Mouse (Mus musculus): Measurements from ENCODE around the gene Kcnma1. TPM values are rescaled to one million over a fixed set of nuclear protein-coding genes. Genes with fewer than 3 reads are reported as not detected.

Gene Kcnma1
- total RNA-seq, 2 experiments from 2014 or later: 53.0 to 70.6 TPM

GRCm38 (mm10) chr14:23874545-23874944 is 139.7 kb downstream of the Kcnma1 start:
- no peak for DNase-seq (ENCODE audit: low spot score in 2 of 2)

DNA sequence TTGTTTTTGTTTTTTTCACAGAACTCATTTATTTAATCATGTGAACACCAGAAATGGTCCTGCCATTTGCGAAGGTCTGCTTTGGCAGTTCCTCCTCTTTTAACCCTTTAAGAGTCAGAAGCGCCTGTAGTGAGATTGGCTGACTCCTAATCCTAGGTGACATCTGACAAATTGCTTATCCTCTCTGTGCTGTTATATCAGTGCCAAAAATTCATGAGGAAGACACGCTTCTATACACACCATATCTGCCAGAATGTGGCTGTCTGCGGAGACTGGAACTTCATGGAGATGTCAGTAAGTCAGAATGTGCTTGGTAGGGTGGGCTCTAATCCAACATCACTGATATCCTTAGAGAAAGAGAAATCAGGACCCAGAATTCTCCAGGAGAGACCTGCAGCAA is 157.3 kb downstream of the Kcnma1 start:
- DNase-seq (ENCODE audit: low spot score in 2 of 2): no peak

DNA sequence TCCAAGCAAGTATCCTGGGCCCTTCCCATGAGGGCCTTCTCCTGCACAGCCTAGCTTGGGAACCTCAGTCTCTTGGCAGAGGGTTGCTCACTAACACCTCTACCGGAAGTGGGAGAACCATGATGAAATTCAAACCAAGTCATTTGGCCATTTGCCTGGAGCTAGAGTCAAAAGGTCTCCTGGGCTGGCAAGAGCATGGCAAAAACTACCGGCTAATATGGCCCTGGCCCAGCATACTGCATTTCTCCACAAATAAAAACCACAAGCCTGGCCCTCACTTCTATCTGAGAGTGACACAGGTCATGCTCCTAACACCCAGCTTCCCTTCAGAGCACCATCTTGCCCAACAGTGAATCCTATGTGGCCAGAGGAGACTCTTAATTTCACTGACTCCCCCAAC is 159.3 kb downstream of the Kcnma1 start:
- peak in 1 of 2 experiments; percentile 33 for DNase-seq (ENCODE audit: low spot score in 2 of 2)

- DNase-seq (ENCODE audit: low spot score in 2 of 2): no peak
Measured at GRCm38 (mm10) chr14:23848529-23849141, 165.7 kb downstream of the Kcnma1 start.

DNA sequence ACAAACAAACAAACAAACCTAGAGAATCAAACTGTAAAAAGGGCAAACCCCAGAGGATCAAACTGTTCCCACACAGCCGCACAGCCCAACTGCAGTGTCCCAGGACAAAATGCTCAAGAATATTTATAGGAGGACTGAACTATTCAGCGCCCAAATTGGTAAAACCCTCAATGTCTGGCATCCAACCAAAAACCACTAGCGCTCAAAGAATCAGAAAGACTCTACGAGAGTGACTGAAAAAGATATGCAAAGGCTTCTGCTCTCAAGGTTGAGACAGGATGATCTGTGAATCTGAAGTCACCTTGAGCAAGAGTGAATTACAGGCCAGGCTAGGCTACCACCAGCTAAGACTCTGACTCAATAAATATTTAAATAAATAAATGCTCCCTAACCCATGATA is 167.6 kb downstream of the Kcnma1 start:
- no peak for DNase-seq (ENCODE audit: low spot score in 2 of 2)

DNA sequence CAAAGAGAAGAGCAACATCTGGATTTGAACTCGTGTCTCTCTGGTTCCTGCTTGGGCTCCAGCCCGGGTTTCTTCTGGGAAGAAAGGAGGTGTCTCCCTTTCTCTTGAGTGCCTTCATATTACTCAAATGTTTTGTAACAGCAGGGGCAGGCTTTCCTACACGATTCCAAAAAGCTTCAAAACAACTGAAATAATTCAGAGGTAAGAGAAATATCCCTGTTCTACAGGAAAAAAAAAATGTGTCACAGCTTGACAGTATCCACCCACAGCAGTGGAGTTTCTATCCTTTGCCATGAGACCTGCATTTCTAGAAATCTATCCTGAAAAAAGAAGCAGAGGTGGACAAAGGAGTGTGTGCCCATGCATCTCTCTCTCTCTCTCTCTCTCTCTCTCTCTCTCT is 172.3 kb downstream of the Kcnma1 start:
- DNase-seq (ENCODE audit: low spot score in 2 of 2): no peak

GRCm38 (mm10) chr14:23839613-23840012 is 174.7 kb downstream of the Kcnma1 start:
- no peak for DNase-seq (ENCODE audit: low spot score in 2 of 2)

DNA sequence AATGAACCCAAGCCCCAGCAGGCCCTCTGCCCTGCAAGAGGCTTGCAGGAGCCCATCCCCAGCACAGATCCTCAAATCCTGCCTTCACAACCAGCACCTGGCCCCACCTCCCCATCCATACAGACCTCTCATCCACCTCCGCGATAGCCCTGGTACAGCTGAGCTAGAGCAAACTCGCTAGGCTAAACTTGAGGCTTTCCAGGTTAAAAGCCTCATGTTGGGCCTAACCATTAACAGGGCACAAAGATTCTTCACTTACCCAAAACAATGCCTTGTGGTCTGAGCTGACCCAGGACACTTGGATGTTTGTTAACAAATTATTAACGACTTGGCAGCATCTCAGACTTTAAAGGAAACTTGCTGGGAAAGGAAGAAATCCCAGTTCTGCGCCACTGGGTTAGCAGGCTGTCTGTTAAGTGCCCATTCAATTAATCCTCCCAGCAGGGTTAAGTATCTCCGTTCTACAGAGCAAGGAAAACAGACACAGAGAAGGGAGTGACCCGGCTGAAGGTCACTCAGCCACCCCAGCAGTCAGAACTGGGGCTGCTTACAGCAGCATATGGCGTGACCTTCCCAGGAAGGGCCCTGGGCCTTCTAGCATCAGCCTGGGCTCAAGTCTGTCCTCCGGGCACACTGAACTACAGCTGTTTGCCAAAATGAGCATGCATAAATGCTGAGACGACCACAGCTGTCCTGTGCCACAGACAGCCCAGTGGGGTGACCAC is 178.7 kb downstream of the Kcnma1 start:
- DNase-seq (ENCODE audit: low spot score in 2 of 2): no peak

GRCm38 (mm10) chr14:23831284-23831683 is 183.0 kb downstream of the Kcnma1 start:
- no peak for DNase-seq (ENCODE audit: low spot score in 2 of 2)

GRCm38 (mm10) chr14:23830316-23830715 is 184.0 kb downstream of the Kcnma1 start:
- no peak for DNase-seq (ENCODE audit: low spot score in 2 of 2)

GRCm38 (mm10) chr14:23828711-23829320 is 185.5 kb downstream of the Kcnma1 start:
- DNase-seq (ENCODE audit: low spot score in 2 of 2): no peak

GRCm38 (mm10) chr14:23824937-23825336 is 189.4 kb downstream of the Kcnma1 start:
- no peak for DNase-seq (ENCODE audit: low spot score in 2 of 2)

DNA sequence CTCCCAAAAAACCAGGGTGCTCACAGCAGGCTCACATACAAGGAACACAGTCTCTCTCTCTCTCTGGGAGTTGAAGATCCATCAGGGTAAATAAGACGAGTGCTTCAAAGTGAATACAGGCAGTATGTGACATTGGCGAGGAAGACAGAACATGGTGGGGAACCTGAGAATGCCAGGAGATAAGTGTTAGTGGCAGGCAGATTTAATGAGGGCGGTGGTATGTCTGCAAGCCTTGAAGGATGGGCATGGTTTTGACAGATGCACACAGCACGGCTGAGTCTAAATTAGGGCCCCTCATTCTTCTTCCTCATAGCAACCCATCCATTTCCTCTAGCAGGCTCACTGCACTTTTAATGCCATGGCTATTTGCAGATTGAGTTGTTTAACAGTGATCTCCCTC is 190.0 kb downstream of the Kcnma1 start:
- DNase-seq (ENCODE audit: low spot score in 2 of 2): no peak

DNA sequence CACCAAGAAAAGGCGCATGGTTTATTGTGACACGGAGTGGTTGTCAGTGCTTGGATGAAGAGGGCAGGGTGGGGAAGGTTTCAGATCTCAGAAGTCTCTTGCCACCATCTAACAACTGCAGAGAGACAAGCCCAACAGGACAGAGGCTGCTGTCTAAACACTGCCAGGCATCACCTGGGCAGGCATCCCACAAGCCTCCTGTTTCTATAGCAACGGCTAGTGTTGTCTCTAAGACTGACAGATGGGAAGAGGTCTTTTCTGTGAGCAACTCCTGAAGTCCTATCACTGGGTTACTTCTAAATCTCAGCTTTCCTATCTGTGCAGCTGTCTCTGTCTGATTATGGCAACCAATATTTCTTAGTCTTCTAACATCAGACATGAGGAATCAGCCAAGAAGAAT is 196.7 kb downstream of the Kcnma1 start:
- no peak for DNase-seq (ENCODE audit: low spot score in 2 of 2)

- no peak for DNase-seq (ENCODE audit: low spot score in 2 of 2)
Measured at GRCm38 (mm10) chr14:23810081-23810480, 204.2 kb downstream of the Kcnma1 start.

- DNase-seq (ENCODE audit: low spot score in 2 of 2): no peak
Measured at GRCm38 (mm10) chr14:23809124-23809523, 205.2 kb downstream of the Kcnma1 start.

DNA sequence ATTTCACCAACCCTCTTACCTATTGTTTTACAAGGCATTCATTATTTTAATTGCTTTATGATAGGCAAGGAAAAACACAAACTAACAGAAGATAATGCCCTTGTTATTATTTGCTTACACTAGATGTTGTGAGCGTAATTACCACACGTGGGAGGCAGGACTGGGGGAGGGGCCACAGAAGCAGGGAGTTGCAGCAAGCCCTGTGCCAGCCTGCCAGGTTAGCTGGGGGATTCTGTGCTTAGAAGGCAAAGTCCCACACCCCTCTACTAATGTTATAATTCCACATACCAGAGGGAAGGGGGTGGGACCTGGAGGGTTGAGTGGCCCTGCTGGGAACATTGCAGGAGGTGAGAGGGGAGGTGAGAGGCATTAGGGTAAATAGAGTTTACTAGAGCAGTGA is 207.9 kb downstream of the Kcnma1 start:
- no peak for DNase-seq (ENCODE audit: low spot score in 2 of 2)

GRCm38 (mm10) chr14:23796878-23797277 is 217.4 kb downstream of the Kcnma1 start:
- no peak for DNase-seq (ENCODE audit: low spot score in 2 of 2)

DNA sequence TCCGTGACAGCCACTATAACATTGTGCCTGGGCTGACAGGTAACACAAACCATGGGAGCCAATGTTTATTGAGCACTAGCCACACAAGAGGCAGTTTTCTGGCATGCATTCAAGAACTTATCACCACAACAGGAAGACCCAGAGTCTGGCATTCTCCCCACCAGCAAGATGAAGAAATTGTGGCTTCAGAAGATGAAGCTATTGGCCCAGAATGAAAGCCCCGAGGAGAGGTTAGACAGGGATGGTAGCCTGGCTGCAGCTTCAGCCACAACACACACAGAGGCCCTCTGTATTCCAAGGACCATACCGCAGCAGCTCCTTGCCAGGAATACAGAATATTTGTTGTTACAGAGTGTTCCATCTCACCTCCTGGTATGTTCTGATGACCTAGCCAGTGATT is 221.6 kb downstream of the Kcnma1 start:
- DNase-seq (ENCODE audit: low spot score in 2 of 2): no peak

DNA sequence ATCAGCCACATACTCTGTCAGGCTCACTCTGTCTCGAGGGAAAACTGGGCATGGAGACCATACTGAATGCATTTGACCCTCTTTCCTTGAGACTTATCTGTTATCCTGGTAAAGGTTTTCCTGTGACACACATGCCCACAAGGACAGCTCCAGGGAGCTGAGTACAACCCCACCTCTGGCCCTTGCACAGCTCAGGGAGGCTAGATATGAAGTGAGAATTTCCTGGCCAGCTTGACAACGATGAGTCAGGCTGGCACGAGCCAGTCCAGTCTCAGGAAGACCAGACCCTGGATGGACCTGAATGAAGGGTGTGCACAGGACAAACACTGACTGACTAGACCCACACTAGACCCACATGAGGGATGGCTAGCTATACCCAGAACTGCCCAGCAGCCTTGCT is 222.2 kb downstream of the Kcnma1 start:
- peak in 1 of 2 experiments; percentile 31 for DNase-seq (ENCODE audit: low spot score in 2 of 2)

DNA sequence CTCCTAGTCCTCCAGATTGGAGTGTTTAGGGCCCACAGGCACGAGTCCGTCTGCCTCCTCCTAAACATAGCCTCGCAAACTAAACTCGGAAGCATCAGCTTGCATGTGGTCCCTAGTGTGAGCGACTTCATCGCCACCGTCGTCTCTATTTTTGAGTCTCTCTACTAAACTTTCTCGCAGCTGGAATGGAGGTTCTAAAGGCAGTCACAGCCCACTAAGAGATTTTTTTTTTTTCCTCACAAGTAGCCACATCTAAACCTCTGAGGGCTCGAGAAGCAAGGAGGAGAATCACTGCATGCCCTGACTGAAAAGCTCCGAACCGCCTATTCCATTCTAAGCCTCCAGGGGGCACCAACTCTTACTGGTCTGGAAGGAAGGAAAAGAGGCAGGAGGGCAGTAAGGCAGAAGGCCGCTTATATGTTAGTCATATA is 223.0 kb downstream of the Kcnma1 start:
- peak; percentile 47 to 64 for DNase-seq (ENCODE audit: low spot score in 2 of 2)

DNA sequence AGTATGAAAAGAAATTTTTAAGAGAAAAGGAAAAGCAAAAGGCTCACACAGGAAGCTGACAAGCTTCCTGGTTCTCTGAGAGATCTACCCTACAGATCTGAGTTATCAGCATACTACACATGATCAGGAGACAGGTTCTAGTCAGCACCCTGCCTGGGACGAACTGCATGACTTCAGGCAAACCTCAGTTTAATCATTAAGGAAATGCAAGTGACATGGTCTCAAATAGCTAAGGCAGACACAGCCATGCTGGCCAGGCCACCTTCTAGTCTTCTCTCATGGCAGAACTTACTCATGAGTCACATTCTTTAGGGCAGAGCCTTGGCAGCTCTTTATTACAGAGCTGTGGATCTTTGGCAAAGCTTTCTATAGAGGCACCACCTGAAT is 227.6 kb downstream of the Kcnma1 start:
- no peak for DNase-seq (ENCODE audit: low spot score in 2 of 2)

Data from adrenal gland, adult 18-20 months (tissue).